Mouse (Mus musculus) regulatory T cell (primary cell): ENCODE measurements around the gene Eno3.

ENCODE experiments used
- in situ Hi-C: fragments of 300-600 bp; cut with MboI, MseI; formaldehyde crosslinking; loops from one replicate; pipeline ENCODE4 v1.15.1; 2025; ENCODE audit warnings: high pct_unique_total_duplicates

Gene Eno3

GRCm38 (mm10) chr11:70656964-70657363 is at the start of gene Eno3:
Gene Eno3, plus strand, starts transcription at chr11:70657202.
- in situ Hi-C loops = loop anchor here (25.0 kb wide), 1 partner anchor 1245 kb away; the partner anchor contains the start of gene Kdm6b

- in situ Hi-C loops = loop anchor here (10.0 kb wide), 1 partner anchor 173 kb away; the partner anchor contains the start of gene Arrb2
Measured at GRCm38 (mm10) chr11:70607611-70608010, 49.4 kb upstream of the Eno3 start.

GRCm38 (mm10) chr11:70608381-70609066 is 48.5 kb upstream of the Eno3 start:
- in situ Hi-C loops = loop anchor here (10.0 kb wide), 1 partner anchor 174 kb away; the partner anchor contains the start of gene Arrb2

GRCm38 (mm10) chr11:70610752-70611151 is 46.2 kb upstream of the Eno3 start:
- in situ Hi-C loops = loop anchor here (5.0 to 10.0 kb wide), 2 partner anchors 86 to 198 kb away; partner anchors contain the start of genes Pelp1 and Psmb6

- in situ Hi-C loops = loop anchor here (5.0 to 10.0 kb wide), 2 partner anchors 88 to 200 kb away; partner anchors contain the start of genes Pelp1 and Psmb6
Measured at GRCm38 (mm10) chr11:70612505-70612904, 44.5 kb upstream of the Eno3 start.

- in situ Hi-C loops = loop anchor here (10.0 kb wide), 1 partner anchor 90 kb away; the partner anchor contains the start of gene Psmb6
Measured at GRCm38 (mm10) chr11:70615074-70615473, 41.9 kb upstream of the Eno3 start.

GRCm38 (mm10) chr11:70615516-70616093 is 41.4 kb upstream of the Eno3 start, which contains the start of gene 4930544D05Rik:
Gene 4930544D05Rik, plus strand, starts transcription at chr11:70615848.
- in situ Hi-C loops = loop anchor here (10.0 kb wide), 1 partner anchor 91 kb away; the partner anchor contains the start of gene Psmb6

- in situ Hi-C loops = loop anchor here (10.0 kb wide), 1 partner anchor 94 kb away; the partner anchor contains the start of gene Psmb6
Measured at GRCm38 (mm10) chr11:70619101-70619500, 37.9 kb upstream of the Eno3 start, which contains the start of gene Chrne. Gene Chrne, minus strand, starts transcription at chr11:70619216.

GRCm38 (mm10) chr11:70621972-70622814 is 34.8 kb upstream of the Eno3 start:
- in situ Hi-C loops = no loop called here

- in situ Hi-C loops = no loop called here
Measured at GRCm38 (mm10) chr11:70623053-70623742, 33.8 kb upstream of the Eno3 start.

GRCm38 (mm10) chr11:70625473-70625872 is 31.5 kb upstream of the Eno3 start:
- in situ Hi-C loops = no loop called here

- in situ Hi-C loops = no loop called here
Measured at GRCm38 (mm10) chr11:70626877-70627276, 30.1 kb upstream of the Eno3 start.

- in situ Hi-C loops = no loop called here
Measured at GRCm38 (mm10) chr11:70628431-70628830, 28.6 kb upstream of the Eno3 start.

- in situ Hi-C loops = no loop called here
Measured at GRCm38 (mm10) chr11:70629557-70629956, 27.4 kb upstream of the Eno3 start.

GRCm38 (mm10) chr11:70630129-70630528 is 26.9 kb upstream of the Eno3 start:
- in situ Hi-C loops = loop anchor here (5.0 kb wide), 1 partner anchor 127 kb away; no protein-coding TSS in a partner anchor

GRCm38 (mm10) chr11:70635601-70636000 is 21.4 kb upstream of the Eno3 start:
- in situ Hi-C loops = no loop called here

- in situ Hi-C loops = no loop called here
Measured at GRCm38 (mm10) chr11:70637764-70638163, 19.2 kb upstream of the Eno3 start.

- in situ Hi-C loops = no loop called here
Measured at GRCm38 (mm10) chr11:70638293-70638692, 18.7 kb upstream of the Eno3 start.

- in situ Hi-C loops = no loop called here
Measured at GRCm38 (mm10) chr11:70638714-70639278, 18.2 kb upstream of the Eno3 start, which contains the start of gene Gp1ba. Gene Gp1ba, plus strand, starts transcription at chr11:70639122.

- in situ Hi-C loops = no loop called here
Measured at GRCm38 (mm10) chr11:70639976-70640375, 17.0 kb upstream of the Eno3 start.
